Mouse (Mus musculus): ENCODE measurements around the gene Vps45.
"Not testable (repeated sequence)": the region's sequence is repeated elsewhere in the genome, so short reads cannot be mapped to it uniquely, and the experiment has no call there.

Vps45 gene

GRCm38 (mm10) chr3:95972873-95973634 is 85.2 kb downstream of the Vps45 start:
- DNase-seq (ENCODE audit: low spot score in 2 of 2) = peak; percentile 85 to 86

- DNase-seq (ENCODE audit: low spot score in 2 of 2) = no peak
Measured at GRCm38 (mm10) chr3:95972251-95972872, 85.9 kb downstream of the Vps45 start.

- DNase-seq (ENCODE audit: low spot score in 2 of 2) = not testable (repeated sequence)
Measured at GRCm38 (mm10) chr3:95970661-95971060, 87.6 kb downstream of the Vps45 start.

- DNase-seq (ENCODE audit: low spot score in 2 of 2) = no peak
Measured at GRCm38 (mm10) chr3:95969277-95969676, 89.0 kb downstream of the Vps45 start.

- peak in 1 of 2 experiments; percentile 66 for DNase-seq (ENCODE audit: low spot score in 2 of 2)
Measured at GRCm38 (mm10) chr3:95965518-95966451, 92.5 kb downstream of the Vps45 start.

- peak in 1 of 2 experiments; percentile 72 for DNase-seq (ENCODE audit: low spot score in 2 of 2)
Measured at GRCm38 (mm10) chr3:95963681-95964080, 94.6 kb downstream of the Vps45 start.

- no peak for DNase-seq (ENCODE audit: low spot score in 2 of 2)
Measured at GRCm38 (mm10) chr3:95963230-95963629, 95.0 kb downstream of the Vps45 start.

- not testable (repeated sequence) for DNase-seq (ENCODE audit: low spot score in 2 of 2)
Measured at GRCm38 (mm10) chr3:95962182-95962581, 96.1 kb downstream of the Vps45 start.

GRCm38 (mm10) chr3:95959807-95960206 is 98.5 kb downstream of the Vps45 start:
- no peak for DNase-seq (ENCODE audit: low spot score in 2 of 2)

- peak in 1 of 2 experiments; percentile 63 for DNase-seq (ENCODE audit: low spot score in 2 of 2)
Measured at GRCm38 (mm10) chr3:95959082-95959481, 99.2 kb downstream of the Vps45 start.

- no peak for DNase-seq (ENCODE audit: low spot score in 2 of 2)
Measured at GRCm38 (mm10) chr3:95957359-95958148, 100.7 kb downstream of the Vps45 start.

- DNase-seq (ENCODE audit: low spot score in 2 of 2) = no peak
Measured at GRCm38 (mm10) chr3:95955318-95955717, 102.9 kb downstream of the Vps45 start.

- DNase-seq (ENCODE audit: low spot score in 2 of 2) = not testable (repeated sequence)
Measured at GRCm38 (mm10) chr3:95954648-95955173, 103.6 kb downstream of the Vps45 start.

GRCm38 (mm10) chr3:95953522-95953921 is 104.7 kb downstream of the Vps45 start:
- DNase-seq (ENCODE audit: low spot score in 2 of 2) = no peak

- DNase-seq (ENCODE audit: low spot score in 2 of 2) = no peak
Measured at GRCm38 (mm10) chr3:95953023-95953422, 105.2 kb downstream of the Vps45 start.

GRCm38 (mm10) chr3:95951566-95951965 is 106.7 kb downstream of the Vps45 start:
- DNase-seq (ENCODE audit: low spot score in 2 of 2) = not testable (repeated sequence)

GRCm38 (mm10) chr3:95950763-95951551 is 107.3 kb downstream of the Vps45 start:
- peak; percentile 81 to 85 for DNase-seq (ENCODE audit: low spot score in 2 of 2)

Measured in thymus, postnatal 10 days (tissue).